Mouse (Mus musculus) spleen, adult 18-20 months (tissue): ENCODE results near the gene Fgf12.

Experiments used
- DNase-seq, 2 experiments: peaks; one replicate each; pipeline ENCODE4 v3.0.0; 2022; ENCODE audit warnings: mixed read lengths in 2 of 2

The Fgf12 gene

DNA sequence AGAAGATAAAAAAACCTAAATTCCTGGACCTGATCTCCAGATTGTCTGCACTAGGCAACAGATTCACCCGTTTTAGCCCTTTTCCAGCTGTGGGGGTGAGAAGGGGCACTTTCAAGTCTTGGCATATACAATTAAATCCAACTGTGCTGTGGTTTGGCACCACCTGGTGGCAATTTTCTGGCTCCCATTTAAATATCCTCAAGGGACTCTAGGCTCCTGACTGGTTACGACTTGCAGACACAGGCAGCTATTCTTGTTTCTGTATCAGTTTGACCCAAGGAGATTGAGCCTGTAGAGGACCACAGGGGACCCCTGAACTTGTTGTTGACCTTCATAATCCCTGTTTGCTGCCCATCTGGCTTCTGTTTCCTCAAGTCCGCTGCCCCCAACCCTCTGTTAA, 141.9 kb downstream of the Fgf12 start:
- DNase-seq: no peak

DNA sequence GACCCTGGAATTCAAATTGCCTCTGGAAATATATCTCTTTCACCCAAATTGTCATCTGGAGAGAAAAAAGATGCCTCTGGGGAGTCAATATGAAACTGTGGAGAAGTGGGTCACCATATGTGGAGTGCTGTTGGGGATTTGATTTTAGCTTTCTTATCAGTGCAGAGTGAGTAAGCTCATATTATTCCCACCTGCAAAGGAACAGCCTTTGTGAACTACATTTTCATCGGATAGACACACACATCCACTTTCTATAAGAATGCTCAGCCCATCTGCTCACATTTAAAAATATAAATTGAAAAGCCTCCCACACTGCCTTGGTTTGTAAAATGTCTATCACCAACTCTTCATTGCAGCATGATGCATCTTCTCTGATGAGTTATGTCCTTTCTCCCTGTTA, 149.7 kb downstream of the Fgf12 start:
- DNase-seq: no peak

DNA sequence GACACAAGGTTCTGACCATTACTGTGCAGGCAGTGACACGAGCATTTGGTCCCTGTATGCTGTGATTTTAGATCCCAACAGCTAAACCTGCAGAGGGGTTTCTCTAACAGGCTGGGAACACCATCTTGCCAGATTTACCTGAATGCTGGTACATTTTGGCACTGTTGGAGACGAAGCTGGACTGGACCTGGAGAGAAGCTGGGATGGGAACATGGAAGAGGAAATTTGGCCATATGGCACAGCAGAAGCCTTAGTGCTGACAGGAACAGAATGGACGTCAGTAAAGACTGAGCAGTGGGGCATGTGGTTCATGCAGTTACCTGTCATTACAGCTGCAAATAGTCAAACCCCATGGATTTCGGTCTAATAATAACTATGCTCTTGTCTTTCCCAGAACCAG, 151.1 kb downstream of the Fgf12 start:
- DNase-seq: no peak

DNA sequence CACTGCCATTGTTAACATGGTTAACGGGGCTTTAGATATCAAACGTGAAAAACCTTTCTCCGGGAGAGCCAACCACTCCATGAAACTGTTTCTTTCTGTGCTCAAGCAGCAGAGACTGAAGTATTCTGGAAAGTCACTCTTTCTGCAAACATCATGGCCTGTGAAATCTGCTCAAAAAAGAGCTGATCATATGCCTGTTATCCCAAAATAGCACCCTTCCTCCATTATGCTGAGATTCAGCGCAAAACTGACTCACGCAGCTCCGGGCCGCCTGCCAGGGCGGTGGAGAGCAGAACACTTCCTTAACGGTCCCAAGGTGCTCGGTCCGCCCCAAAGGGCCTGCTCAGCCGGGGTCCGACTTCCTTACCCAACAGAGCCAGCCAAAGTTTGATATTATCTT, 156.8 kb downstream of the Fgf12 start:
- no peak for DNase-seq

DNA sequence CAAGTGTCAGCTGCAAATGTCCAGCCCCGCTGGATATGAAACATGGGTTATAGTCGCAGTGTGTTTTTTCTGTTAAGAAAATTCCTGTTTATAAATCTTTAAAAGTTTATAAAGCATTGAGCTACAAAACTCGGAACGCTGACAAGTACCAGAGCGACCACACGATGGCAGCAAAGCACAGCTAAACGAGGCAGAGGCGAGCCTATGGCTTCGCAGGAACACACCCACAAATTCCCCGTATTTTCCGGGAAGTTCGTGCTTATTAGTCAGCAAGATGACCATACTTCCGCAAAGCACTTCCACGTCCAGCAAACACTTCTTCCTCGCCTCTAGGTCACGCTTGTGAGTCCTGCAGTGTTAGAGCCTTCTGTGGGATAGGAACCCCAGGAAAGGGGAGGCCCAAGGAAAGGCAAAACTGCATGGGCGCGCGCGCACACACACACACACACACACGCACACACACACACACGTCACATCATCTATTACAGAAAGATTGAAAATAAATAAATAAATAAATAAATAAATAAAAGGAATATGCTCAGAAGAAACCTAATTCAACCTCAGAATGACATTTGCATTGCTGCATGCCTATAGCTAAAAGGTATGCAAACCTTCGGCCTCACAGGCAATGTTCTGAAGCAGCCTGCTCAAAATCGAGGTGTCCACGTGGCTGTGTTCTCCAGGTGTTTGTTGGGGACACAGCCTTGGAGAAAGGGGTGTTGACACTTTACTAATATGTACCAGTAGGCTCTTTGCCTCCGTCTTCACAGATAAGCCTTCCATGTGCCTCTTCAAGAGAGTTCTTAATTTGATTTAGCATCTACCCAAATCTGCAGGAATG, 159.6 kb downstream of the Fgf12 start:
- DNase-seq: peak in 1 of 2 experiments; percentile 28

DNA sequence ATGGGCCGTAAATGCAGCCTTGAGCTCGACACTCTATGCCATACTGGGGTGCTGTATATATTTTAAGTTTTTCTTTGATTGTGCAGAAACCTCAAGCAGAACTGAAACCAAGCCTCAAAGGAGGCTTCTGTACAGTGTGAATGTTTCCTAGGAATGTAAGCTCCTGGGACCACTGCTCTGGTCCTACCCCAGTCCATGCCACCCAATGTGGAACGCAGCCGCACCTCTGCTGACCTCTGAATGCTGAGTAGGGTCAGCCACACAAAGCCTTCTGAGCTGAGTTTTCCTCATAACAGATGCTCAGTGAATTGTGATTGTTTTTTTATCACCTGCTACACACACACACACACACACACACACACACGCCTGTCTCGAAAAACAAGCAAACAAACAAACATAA, 160.4 kb downstream of the Fgf12 start:
- DNase-seq: no peak

DNA sequence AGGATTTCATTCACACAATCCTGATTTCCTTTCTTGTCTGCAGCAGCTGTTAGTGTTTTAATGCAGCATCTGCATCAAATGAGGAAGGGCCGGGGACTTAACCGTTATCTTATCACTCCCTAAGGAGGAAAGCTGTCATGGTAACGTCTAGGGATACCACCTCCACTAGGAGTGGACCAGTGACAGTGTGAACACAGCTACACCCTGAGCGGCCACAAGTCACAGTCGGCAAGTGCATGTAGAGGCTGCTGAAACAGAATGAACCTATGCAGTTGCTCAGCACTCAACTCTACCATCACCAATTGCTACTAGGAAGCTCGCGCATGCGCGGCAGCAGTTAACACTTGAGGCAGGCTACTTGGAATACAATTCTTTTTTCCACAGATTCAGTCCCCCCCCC, 161.3 kb downstream of the Fgf12 start:
- no peak for DNase-seq

DNA sequence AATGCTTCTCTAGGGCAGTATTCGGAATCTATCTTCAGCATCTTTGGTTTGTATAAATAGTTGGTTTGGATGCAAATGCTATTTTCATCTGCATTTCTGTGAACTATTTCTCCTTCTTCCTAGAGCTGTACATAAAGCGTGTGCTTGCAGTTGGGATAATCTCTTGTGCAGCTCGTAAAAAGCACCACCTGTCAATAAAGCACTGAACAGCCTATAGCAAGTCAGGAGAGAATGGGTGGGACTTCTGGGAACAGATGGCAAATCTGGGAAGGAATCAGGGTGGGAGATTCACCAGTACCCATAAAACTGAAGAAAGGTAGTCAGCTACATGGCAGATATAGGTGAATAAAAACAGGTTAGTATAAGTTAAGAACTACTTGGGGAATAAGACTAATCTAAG, 180.7 kb downstream of the Fgf12 start:
- no peak for DNase-seq

DNA sequence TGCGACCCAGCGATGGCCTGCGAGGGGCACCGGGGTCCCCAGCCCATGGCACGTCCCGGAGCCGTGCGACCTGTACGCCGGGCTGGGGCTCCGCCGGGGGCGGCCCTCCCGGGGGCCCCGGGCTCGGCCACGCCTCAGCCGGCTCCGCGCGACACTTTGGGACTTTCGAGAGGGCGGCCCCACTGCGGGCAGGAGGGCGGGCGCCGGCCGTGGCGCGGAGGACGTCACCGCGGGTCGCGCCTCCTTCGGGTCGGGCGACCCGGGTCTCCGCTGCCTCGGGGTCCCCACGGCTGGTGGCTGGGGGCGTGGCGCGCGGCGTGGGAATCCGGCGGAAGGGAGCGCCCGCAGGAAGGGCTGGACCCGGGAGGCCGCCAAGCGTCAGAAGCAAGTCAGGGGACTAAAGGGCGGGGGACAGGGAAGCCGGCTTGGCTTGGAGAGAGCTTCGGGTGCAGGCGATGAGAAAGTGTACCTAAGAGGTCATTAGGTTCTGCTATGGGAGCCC, 188.1 kb downstream of the Fgf12 start:
- no peak for DNase-seq

DNA sequence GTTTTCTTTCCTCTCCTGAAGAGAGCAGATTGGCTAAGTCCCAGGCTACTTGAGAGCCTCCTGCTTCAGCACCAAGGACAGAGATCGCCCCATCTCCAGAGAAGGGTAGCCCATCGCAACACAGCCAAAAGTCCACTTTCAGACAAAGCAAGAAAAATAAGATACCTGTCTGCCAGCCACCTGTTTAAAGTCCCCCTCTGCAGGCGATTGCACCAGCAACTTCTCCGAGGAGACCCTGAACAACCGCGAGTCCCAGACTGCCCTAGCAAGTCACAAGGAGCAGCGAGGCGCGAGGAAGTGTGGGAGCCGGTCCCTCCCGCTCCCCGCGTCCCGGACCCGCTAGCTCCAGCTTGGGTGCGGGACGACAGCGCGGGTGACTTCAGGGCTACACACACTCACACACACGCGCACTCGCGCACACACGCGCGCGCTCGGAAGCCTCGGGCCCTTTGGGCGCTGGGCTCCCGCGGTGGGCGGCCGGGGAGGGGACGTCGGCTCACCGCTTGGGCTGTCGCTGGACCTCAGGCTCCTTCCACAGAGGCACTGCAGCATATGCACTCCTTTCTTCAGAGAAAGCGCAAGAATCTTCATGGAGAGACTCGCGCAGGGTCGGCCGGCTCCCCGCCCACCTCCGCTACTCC, 188.7 kb downstream of the Fgf12 start:
- no peak for DNase-seq

DNA sequence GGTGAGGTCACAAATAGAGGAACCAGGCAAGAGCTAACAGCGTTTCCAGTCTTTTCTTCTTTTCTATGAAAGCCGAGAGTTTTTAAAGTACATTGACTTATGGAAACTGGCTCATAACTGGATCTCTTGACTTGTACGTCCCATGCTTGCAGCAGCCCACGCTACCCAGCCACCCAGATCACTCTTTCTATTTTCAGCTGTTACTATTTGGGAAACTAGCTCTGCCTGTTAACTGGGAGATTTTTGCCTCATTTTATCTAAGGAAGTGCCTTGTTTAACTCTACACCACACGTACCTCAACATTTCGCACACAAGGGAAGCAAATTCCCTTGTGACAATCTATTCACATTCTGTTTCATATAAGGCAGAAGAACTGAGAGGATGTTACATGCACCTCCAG, 190.0 kb downstream of the Fgf12 start:
- no peak for DNase-seq

DNA sequence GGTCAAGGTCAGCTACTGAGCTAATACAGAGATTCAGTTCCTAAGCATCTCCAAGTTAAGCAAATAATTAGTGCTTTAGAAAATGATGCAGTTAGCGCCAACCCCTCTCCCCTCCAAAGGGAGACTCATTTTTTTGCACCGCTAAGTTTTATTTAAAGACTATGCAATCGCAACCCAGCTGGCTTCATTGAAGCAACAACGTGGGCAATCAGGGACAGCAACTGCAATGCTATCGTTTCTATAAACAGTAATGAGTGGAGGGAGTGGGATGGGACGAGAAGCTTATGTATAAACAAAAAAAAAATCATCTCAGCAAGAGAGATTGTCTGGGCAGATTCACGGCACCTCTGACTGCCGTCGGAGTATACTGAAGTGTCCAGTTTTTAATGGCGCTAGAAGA, 197.6 kb downstream of the Fgf12 start:
- no peak for DNase-seq

DNA sequence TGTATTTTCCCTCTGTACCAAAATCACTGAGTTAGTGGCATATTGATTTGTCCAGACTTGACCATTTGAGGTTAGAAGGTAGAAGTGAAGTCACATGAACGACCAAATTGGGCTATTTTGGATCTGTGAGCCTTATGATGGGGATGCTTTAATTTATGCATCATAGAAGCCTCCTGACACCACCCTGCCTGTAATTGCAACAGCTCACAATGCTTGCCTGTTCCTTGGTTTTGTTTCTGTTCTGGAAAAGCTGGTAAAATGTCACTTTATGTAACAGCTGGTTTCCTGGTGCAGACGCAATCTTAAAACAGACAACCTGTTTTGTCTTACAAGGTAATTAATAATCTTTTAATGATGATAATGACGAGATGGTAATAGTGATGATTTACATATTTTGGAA, 213.4 kb downstream of the Fgf12 start:
- DNase-seq: no peak

DNA sequence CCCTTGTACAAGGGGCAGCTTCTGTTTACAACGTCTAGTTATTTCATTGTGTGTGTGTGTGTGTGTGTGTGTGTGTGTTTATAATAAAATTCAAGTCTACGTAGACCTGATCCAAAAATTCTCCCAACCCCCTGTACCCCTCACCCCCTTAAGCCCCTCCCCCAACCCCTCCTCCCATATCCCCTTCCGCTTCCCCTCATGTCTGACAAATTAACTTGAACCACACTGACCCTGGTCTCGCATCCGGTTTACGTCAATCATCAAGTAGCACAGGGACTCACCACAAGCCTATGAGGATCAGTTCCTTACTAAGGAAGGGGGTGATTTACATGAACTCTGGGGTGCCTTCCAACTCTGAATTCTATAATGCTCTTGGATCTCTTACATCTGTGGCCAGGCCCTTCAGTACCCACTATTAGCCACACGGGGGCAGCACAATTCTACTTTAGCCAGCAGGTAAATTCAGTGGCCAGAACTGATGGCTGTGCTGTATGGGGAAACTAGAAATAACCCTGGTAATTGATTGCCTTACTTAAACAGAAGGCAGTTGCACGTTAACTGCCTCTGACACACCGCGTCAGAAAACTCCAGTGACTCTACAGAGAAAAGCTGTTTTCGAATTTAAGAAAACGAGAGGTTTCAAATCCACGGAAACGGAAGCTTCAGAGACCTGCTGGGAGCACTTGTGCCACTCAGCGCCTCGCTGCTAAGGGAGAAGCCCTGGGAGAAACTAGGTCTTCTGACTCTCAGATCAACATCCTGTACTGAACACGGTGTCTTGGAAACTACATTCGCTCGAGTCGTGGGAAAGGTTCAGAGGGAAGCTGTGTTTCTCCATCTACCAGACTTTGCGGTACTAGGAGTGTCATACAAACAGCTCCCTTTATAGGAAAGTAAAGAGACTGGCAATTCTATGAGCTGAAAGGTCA, 235.0 kb downstream of the Fgf12 start:
- DNase-seq: peak; percentile 8 to 49

DNA sequence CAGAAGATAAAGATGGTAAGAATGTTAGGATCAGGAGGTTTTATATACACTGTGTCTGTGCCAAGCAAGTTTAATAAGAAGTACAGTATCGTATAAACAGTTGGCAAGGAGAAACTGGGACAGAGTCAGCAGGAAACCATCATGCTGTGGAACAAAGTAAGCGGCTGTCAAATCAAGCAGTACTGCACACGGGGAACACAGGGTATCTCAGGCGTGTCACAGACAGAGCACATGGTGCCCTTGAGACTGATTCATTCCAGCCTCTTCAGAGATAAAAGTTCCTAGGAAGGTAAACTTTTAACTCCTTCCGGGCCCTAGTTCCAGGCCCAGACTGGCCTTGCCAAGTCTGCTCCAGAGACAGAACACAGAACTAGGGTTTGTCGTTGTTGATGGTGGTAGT, 240.4 kb downstream of the Fgf12 start:
- DNase-seq: no peak

DNA sequence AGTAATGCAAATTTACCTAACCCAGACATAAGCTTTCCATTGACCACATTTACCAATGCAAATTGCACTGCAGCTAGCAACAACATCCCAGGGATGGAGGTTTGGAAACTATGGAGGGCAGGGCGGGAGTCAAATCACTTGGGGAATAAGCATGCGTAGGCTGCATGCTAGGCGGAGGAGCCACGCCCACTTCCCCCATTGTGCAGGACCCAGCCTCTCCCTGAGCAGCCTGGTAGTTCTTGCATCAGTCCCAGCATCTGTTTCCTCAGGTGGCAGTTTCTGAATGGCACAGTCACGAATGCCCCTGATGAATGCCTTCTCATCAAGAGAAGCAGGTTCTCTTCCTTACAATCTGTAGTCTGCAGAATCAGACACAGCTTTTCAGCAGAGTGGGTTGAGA, 241.5 kb downstream of the Fgf12 start:
- no peak for DNase-seq

DNA sequence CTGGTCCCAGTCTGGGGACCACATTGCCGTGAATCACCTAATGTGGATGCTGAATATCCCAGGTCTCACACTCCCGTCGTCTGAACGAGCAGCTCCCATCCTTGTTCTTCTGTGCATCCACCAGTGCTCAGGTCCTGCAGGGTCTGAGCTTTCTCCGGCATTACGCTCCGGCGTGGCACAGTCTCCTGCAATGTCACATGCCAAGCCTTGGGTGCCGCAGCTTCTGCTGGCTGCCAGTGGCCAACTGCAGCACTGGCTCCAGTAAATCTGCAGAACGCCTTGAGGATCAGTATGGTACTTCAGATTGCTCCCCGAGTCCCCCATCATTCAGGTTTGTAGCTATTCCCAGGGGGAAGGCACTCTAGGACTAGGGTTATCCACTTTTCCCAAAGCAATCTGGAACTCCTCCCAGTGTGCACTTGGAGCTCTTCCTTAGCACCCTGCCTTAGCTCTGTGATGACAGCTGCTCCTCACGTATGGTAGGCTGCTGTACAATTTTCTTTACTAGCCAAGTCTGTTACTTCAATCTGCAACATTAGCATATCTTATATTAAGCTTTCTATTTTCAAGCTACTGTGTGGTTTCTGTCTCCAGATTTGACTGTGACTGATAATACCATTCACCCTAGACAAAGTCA, 254.8 kb downstream of the Fgf12 start:
- no peak for DNase-seq

DNA sequence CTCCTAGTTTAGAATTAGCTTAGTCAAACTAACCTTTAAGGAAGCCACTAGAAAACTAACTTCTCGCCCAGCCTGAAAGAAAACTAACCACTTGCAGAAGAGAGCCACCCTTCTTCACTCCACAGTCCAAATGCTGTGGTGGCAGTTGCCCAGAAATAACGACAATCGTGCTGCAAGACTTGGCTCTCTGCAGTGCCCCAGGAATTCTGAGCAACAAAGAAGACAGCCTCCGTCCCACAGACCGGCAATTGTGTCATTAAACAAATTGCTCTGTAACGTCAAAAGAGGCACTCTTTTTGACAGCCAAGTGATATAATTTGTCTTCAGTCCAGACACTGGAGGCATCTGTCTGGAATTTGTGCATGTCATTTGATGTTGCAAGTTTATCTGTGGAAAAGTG, 261.2 kb downstream of the Fgf12 start:
- DNase-seq: no peak

DNA sequence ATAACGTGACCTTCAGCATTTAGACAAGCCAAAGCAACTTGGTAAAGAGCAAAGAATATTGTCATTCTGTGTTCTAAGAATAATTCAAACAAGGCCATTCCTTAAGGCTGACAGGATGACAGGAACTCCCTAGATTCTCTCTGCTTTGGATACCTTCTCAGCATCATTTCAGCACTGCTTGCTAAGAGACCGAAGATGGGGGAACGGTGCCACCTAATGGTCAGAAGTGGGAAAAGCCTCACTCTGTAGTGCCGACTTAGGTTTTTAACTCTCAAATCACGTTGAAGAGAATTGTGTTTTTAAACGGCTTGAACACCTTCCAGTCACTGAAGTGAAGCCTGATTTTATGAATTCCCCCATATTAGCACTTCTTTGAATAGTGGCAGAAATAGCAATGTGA, 262.4 kb downstream of the Fgf12 start:
- DNase-seq: peak in 1 of 2 experiments; percentile 14

DNA sequence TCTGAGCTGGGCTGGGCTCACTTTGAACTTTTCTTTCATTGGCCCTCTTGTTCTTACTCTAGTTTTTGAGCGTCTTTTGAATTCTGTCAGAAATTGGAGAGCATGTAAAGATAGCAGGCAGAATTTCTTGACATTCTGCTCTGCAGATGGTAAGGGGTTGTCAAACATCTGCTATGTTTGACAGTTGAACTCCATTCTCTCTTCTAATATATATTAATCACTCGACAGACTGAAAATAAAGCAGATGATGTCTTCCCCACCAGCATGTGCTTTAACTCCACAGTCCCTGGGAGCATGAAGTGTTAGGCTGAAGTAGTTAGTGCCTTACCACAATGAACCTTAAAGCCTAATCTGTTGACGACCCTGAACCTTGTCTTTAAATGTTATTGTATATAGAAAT, 267.9 kb downstream of the Fgf12 start:
- no peak for DNase-seq

DNA sequence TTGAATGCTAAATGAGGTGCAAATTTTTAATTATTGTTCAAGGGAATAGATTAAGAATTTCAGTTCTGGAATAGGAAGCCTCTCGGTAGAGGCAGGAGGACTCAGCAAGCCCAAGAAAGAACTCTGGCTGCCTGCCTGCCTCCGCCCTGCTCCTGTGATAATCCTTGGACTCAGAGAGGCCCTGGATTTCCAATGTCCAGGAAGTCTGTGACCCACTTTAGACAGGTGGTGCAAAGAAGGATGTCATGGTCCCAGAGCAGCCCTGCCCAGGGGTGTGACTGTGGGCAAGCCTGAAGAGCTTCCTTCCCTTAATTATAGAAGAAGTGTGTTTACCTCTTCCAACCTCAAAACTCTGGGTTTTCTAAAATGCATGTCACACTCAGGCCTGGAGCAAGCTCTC, 273.8 kb downstream of the Fgf12 start:
- no peak for DNase-seq

DNA sequence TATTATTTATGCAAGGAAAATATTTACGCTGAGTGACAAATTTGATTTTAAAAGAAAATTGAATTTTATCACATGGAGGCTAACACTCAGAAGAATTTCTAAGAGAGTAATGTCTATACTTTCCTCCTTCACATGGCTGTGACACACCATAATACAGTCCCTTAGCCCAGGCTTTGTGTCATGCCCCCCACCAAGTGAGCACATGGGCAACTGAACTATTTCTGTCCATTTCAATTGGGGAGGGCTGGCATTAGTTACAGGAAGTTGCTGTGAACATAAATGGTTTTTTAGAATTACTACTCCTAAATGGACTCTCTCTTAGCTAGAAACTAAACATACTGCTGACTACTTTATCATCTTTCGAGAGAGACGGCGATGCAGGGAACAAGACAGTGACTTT, 276.2 kb downstream of the Fgf12 start:
- no peak for DNase-seq

DNA sequence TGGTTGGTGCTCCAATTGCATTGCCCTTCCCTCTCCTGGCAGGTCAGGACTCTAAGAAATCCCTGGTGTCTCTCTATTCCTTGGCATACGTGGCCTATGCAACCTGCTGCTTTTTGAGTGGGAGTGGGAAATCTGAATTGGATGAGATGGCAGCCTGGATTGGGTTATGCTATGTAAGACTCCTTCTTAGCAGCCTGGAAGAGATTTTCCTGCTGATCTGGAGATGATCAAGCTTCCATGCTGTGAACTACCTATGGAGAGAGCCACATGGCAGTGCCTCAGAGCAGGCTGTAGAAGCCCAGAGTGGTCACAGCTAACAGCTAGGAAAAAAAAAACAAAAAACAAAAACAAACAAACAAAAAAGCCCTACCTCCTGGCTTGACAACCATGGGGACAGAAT, 277.3 kb downstream of the Fgf12 start:
- DNase-seq: no peak
